Mouse (Mus musculus) erythroblast, adult 5-6 weeks (primary cell): ENCODE data around the gene Gpx4. TPM values are rescaled to one million over a fixed set of nuclear protein-coding genes. Genes with fewer than 3 reads are reported as not detected.

Experiments used
- ATAC-seq: replicated peaks from 2 replicates; pipeline ENCODE4 v1.8.0; 2016; ENCODE audit warnings: moderate number of reproducible peaks, mild to moderate bottlenecking, moderate TSS enrichment, inconsistent platforms; ENCODE audit not compliant: poor library complexity, low FRiP score, severe bottlenecking
- total RNA-seq, 2 experiments: library from RNA; stranded (forward) in 1 of 2; stranded (reverse) in 1 of 2; fragments of 150-400 nt in 1 of 2; fragments of 200-764, 138-1000 nt in 1 of 2; gene quantifications; 2 replicates each; pipeline versions ENCODE4 v1.2.3 to v1.2.4; 2015 to 2017; ENCODE audit warnings: low replicate concordance in 2 of 2

The Gpx4 gene
- total RNA-seq (2015; ENCODE audit: low replicate concordance) (108 and 169 TPM in 2 replicates), total RNA-seq (2017; ENCODE audit: low replicate concordance) (96.3 and 123 TPM in 2 replicates)

- ATAC-seq, result no peak
Observed at GRCm38 (mm10) chr10:80047041-80047565, at the start of gene Gpx4. TSS of gene Gpx4 (plus strand) at chr10:80047166.

- ATAC-seq, result peak; percentile 29
Observed at GRCm38 (mm10) chr10:79997819-79998218, 49.1 kb upstream of the Gpx4 start.

- no peak for ATAC-seq
Observed at GRCm38 (mm10) chr10:80001945-80002344, 45.0 kb upstream of the Gpx4 start.

GRCm38 (mm10) chr10:80002829-80003228, 44.1 kb upstream of the Gpx4 start:
- no peak for ATAC-seq

- ATAC-seq, result peak; percentile 38
Observed at GRCm38 (mm10) chr10:80003374-80004232, 43.4 kb upstream of the Gpx4 start.

- ATAC-seq, result no peak
Observed at GRCm38 (mm10) chr10:80004233-80004705, 42.7 kb upstream of the Gpx4 start.

GRCm38 (mm10) chr10:80011740-80012139, 35.2 kb upstream of the Gpx4 start:
- ATAC-seq, result no peak

- ATAC-seq, result no peak
Observed at GRCm38 (mm10) chr10:80013609-80014008, 33.4 kb upstream of the Gpx4 start.

GRCm38 (mm10) chr10:80014484-80015290, 32.3 kb upstream of the Gpx4 start:
- no peak for ATAC-seq

GRCm38 (mm10) chr10:80015583-80015982, 31.4 kb upstream of the Gpx4 start:
- ATAC-seq, result no peak

GRCm38 (mm10) chr10:80016511-80016910, 30.5 kb upstream of the Gpx4 start, which contains the start of gene Arhgap45:
TSS of gene Arhgap45 (plus strand) at chr10:80016653.
- ATAC-seq, result peak; percentile 41

- peak; percentile 19; the same call in 1 of the 2 replicates for ATAC-seq
Observed at GRCm38 (mm10) chr10:80016931-80017330, 30.0 kb upstream of the Gpx4 start.

GRCm38 (mm10) chr10:80017361-80017760, 29.6 kb upstream of the Gpx4 start:
- ATAC-seq, result no peak

GRCm38 (mm10) chr10:80017771-80018170, 29.2 kb upstream of the Gpx4 start:
- ATAC-seq, result 0 out of 2 replicates have a peak, but pooled peaks have one; percentile 14

GRCm38 (mm10) chr10:80018739-80019297, 28.1 kb upstream of the Gpx4 start:
- ATAC-seq, result peak; percentile 27

- ATAC-seq, result no peak
Observed at GRCm38 (mm10) chr10:80019471-80020131, 27.4 kb upstream of the Gpx4 start.

- ATAC-seq, result no peak
Observed at GRCm38 (mm10) chr10:80020191-80020590, 26.8 kb upstream of the Gpx4 start.

- ATAC-seq, result no peak
Observed at GRCm38 (mm10) chr10:80020603-80021319, 26.2 kb upstream of the Gpx4 start.

- ATAC-seq, result no peak
Observed at GRCm38 (mm10) chr10:80021320-80021641, 25.7 kb upstream of the Gpx4 start.
